Mouse (Mus musculus) midbrain, embryonic 16.5 days (tissue): ENCODE results near the gene Fam76b. TPM values are rescaled to one million over a fixed set of nuclear protein-coding genes. Genes with fewer than 3 reads are reported as not detected.

Experiments used
- ATAC-seq: fragments of 200-750 bp; cut with Nextera tagmentation; 2 replicates; pipeline ENCODE4 v1.8.0; 2017; ENCODE audit warnings: moderate TSS enrichment
- H3K27ac ChIP-seq: fragments of 300-500 bp; sonication (generic); 2 replicates; pipeline ENCODE4 v1.5.1; 2014; ENCODE audit warnings: mild to moderate bottlenecking, low read length, mixed read lengths
- H3K27me3 ChIP-seq: fragments of 300-500 bp; sonication (generic); 2 replicates; pipeline ENCODE4 v1.6.1; 2014; ENCODE audit warnings: low read depth, low read length, mixed read lengths; ENCODE audit not compliant: control insufficient read depth, insufficient read depth
- H3K36me3 ChIP-seq: fragments of 300-500 bp; sonication (generic); 2 replicates; pipeline ENCODE4 v1.6.1; 2014; ENCODE audit warnings: mild to moderate bottlenecking, low read length, moderate library complexity, mixed read lengths; ENCODE audit not compliant: control insufficient read depth, insufficient read depth
- H3K4me1 ChIP-seq: fragments of 300-500 bp; sonication (generic); 2 replicates; pipeline ENCODE4 v1.6.1; 2014; ENCODE audit warnings: mild to moderate bottlenecking, low read length, mixed read lengths; ENCODE audit not compliant: control insufficient read depth, insufficient read depth
- H3K4me2 ChIP-seq: fragments of 300-500 bp; sonication (generic); 2 replicates; pipeline ENCODE4 v1.6.1; 2014; ENCODE audit warnings: mild to moderate bottlenecking, low read length, mixed read lengths
- H3K4me3 ChIP-seq: fragments of 300-500 bp; sonication (generic); 2 replicates; pipeline ENCODE4 v1.5.1; 2014; ENCODE audit warnings: low read depth, mild to moderate bottlenecking, low read length, moderate library complexity, mixed read lengths
- H3K9ac ChIP-seq: fragments of 300-500 bp; sonication (generic); 2 replicates; pipeline ENCODE4 v1.6.1; 2014; ENCODE audit warnings: low read depth, low read length, mixed read lengths
- H3K9me3 ChIP-seq: fragments of 300-500 bp; sonication (generic); replicated peaks from 2 replicates; pipeline ENCODE4 v1.6.1; 2014; ENCODE audit warnings: mild to moderate bottlenecking, low read length, mixed read lengths; ENCODE audit not compliant: control insufficient read depth, poor library complexity, severe bottlenecking
- WGBS: fragments of 180-500 bp; shearing (Covaris S2); extraction: QIAGEN DNeasy Blood & Tissue Kit; methylation state at CpG from one replicate; pipeline ENCODE4 v1.1.7; 2014; 5-methylcytosine and 5-hydroxymethylcytosine counted together
- polyA plus RNA-seq: library from polyadenylated mRNA; unstranded; fragments of >200 nt; fragmentation: Nextera tagmentation; extraction: Ambion mirVana; gene quantifications from 2 replicates; pipeline ENCODE4 v1.2.1, GENCODE M21; 2015

Fam76b gene
- polyA plus RNA-seq, 1 experiment from 2014 or later, result 16.3 TPM

GRCm38 (mm10) chr9:13848481-13849480 lies 21.3 kb downstream of the Fam76b start:
- WGBS, result 80% methylated on average over 10 of the region's 10 CpGs
- Histone ChIP-seq H3K9me3 (no peaks in the 10 kb centered on the region), H3K27me3 (no peaks in the 10 kb centered on the region), H3K4me1 (no peaks in the 10 kb centered on the region), H3K36me3 (peaks cover 3% of the 10 kb centered on the region; the same call in 1 of the 2 replicates), H3K4me3 (no peak overlapping the region), H3K27ac (no peak overlapping the region), H3K4me2 (no peak overlapping the region), H3K9ac (no peak overlapping the region)
- peak; percentile 82 for ATAC-seq

- H3K36me3 ChIP-seq, result no peaks in the 10 kb centered on the region
- H3K27me3 ChIP-seq, result no peaks in the 10 kb centered on the region
- H3K4me1 ChIP-seq, result no peaks in the 10 kb centered on the region
- H3K4me3 ChIP-seq, result no peak overlapping the region
- H3K9ac ChIP-seq, result no peak overlapping the region
- no peak for ATAC-seq
- H3K9me3 ChIP-seq, result no peaks in the 10 kb centered on the region
- no peak overlapping the region for H3K4me2 ChIP-seq
- WGBS, result 91% methylated on average over 3 of the region's 3 CpGs
- H3K27ac ChIP-seq, result no peak overlapping the region
Observed at GRCm38 (mm10) chr9:13853876-13854275, 26.4 kb downstream of the Fam76b start.

GRCm38 (mm10) chr9:13856247-13856646 lies 28.7 kb downstream of the Fam76b start:
- 71% methylated on average over 1 of the region's 1 CpGs for WGBS
- no peak overlapping the region for H3K4me3 ChIP-seq
- no peak overlapping the region for H3K4me2 ChIP-seq
- H3K9me3 ChIP-seq, result no peaks in the 10 kb centered on the region
- H3K27me3 ChIP-seq, result no peaks in the 10 kb centered on the region
- no peaks in the 10 kb centered on the region for H3K4me1 ChIP-seq
- no peak for ATAC-seq
- no peaks in the 10 kb centered on the region for H3K36me3 ChIP-seq
- H3K9ac ChIP-seq, result no peak overlapping the region
- no peak overlapping the region for H3K27ac ChIP-seq

GRCm38 (mm10) chr9:13856777-13857176 lies 29.3 kb downstream of the Fam76b start:
- no peak overlapping the region for H3K27ac ChIP-seq

GRCm38 (mm10) chr9:13867646-13868045 lies 40.1 kb downstream of the Fam76b start:
- 65% methylated on average over 2 of the region's 2 CpGs for WGBS
- Histone ChIP-seq H3K4me1 (no peaks in the 10 kb centered on the region), H3K36me3 (no peaks in the 10 kb centered on the region), H3K4me2 (no peak overlapping the region), H3K4me3 (no peak overlapping the region), H3K27ac (no peak overlapping the region), H3K9me3 (no peaks in the 10 kb centered on the region), H3K9ac (no peak overlapping the region), H3K27me3 (no peaks in the 10 kb centered on the region)
- ATAC-seq, result no peak

More at GRCm38 (mm10) chr9:13856777-13857176, 29.3 kb downstream of the Fam76b start:
- WGBS, result 81% methylated on average over 4 of the region's 4 CpGs
- Histone ChIP-seq H3K9ac (no peak overlapping the region), H3K4me2 (no peak overlapping the region), H3K36me3 (no peaks in the 10 kb centered on the region), H3K4me1 (no peaks in the 10 kb centered on the region), H3K9me3 (no peaks in the 10 kb centered on the region), H3K4me3 (no peak overlapping the region), H3K27me3 (no peaks in the 10 kb centered on the region)
- ATAC-seq, result no peak

- H3K9ac ChIP-seq, result no peak overlapping the region
- no peak for ATAC-seq
- H3K4me3 ChIP-seq, result no peak overlapping the region
- H3K27me3 ChIP-seq, result no peaks in the 10 kb centered on the region
- no peak overlapping the region for H3K4me2 ChIP-seq
- no peaks in the 10 kb centered on the region for H3K36me3 ChIP-seq
- no peak overlapping the region for H3K27ac ChIP-seq
- WGBS, result 92% methylated on average over 7 of the region's 7 CpGs
- H3K4me1 ChIP-seq, result no peaks in the 10 kb centered on the region
- no peaks in the 10 kb centered on the region for H3K9me3 ChIP-seq
Observed at GRCm38 (mm10) chr9:13871631-13872030, 44.1 kb downstream of the Fam76b start.

- no peak overlapping the region for H3K4me2 ChIP-seq
- no peak for ATAC-seq
- no peaks in the 10 kb centered on the region for H3K36me3 ChIP-seq
- no peaks in the 10 kb centered on the region for H3K9me3 ChIP-seq
- no peaks in the 10 kb centered on the region for H3K27me3 ChIP-seq
- no peak overlapping the region for H3K27ac ChIP-seq
- 45% methylated on average over 2 of the region's 2 CpGs for WGBS
- H3K9ac ChIP-seq, result no peak overlapping the region
- H3K4me1 ChIP-seq, result no peaks in the 10 kb centered on the region
- no peak overlapping the region for H3K4me3 ChIP-seq
Observed at GRCm38 (mm10) chr9:13874359-13874758, 46.8 kb downstream of the Fam76b start.

- 71% methylated on average over 2 of the region's 2 CpGs for WGBS
- ATAC-seq, result no peak
- H3K9ac ChIP-seq, result no peak overlapping the region
Observed at GRCm38 (mm10) chr9:13875340-13875739, 47.8 kb downstream of the Fam76b start.

GRCm38 (mm10) chr9:13880761-13881160 lies 53.2 kb downstream of the Fam76b start:
- no peak for ATAC-seq
- Histone ChIP-seq H3K36me3 (no peaks in the 10 kb centered on the region), H3K4me2 (no peak overlapping the region), H3K9ac (no peak overlapping the region), H3K27me3 (no peaks in the 10 kb centered on the region), H3K27ac (no peak overlapping the region), H3K4me3 (no peak overlapping the region), H3K9me3 (no peaks in the 10 kb centered on the region), H3K4me1 (no peaks in the 10 kb centered on the region)
- WGBS, result 57% methylated on average over 1 of the region's 1 CpGs

More at GRCm38 (mm10) chr9:13875340-13875739, 47.8 kb downstream of the Fam76b start:
- H3K4me3 ChIP-seq, result no peak overlapping the region
- H3K4me1 ChIP-seq, result no peaks in the 10 kb centered on the region
- no peaks in the 10 kb centered on the region for H3K36me3 ChIP-seq
- no peaks in the 10 kb centered on the region for H3K27me3 ChIP-seq
- no peaks in the 10 kb centered on the region for H3K9me3 ChIP-seq
- no peak overlapping the region for H3K4me2 ChIP-seq
- H3K27ac ChIP-seq, result no peak overlapping the region
